ENCODE assay signal across 27 mouse cellular contexts in genomic region chr17:8254268-8254667, GRCm38 (mm10). TPM values are rescaled to one million over a fixed set of nuclear protein-coding genes. Genes with fewer than 3 reads are reported as not detected.
"Had no signal": no experiment of that assay in that cellular context is flagged by ENCODE, and none has a peak within 500 bp of the region (broad histone marks: within the 10 kb centered on the region; RNA-seq: fewer than 3 reads in every experiment).

No protein-coding gene starts in this region.

- H3K36me3 ChIP-seq: heart, embryonic 10.5 days; heart, embryonic 12.5 days; hindbrain, embryonic 10.5 days; hindbrain, embryonic 12.5 days; limb, embryonic 10.5 days; limb, embryonic 12.5 days; liver, embryonic 13.5 days; liver, embryonic 15.5 days had no signal

- H3K9ac ChIP-seq: heart, embryonic 12.5 days; hindbrain, embryonic 12.5 days; hindbrain, embryonic 14.5 days; limb, embryonic 12.5 days; liver, embryonic 13.5 days; liver, embryonic 15.5 days had no signal

- H3K27ac ChIP-seq: gastrocnemius, adult 2 months; heart, embryonic 10.5 days; hindbrain, embryonic 10.5 days; hindbrain, embryonic 12.5 days; hindbrain, embryonic 14.5 days; layer of hippocampus, adult 2 months; left cerebral cortex, adult 2 months; limb, embryonic 10.5 days; limb, embryonic 12.5 days; liver, embryonic 13.5 days; liver, embryonic 15.5 days had no signal

- ATAC-seq: hindbrain, embryonic 16.5 days; intestine, embryonic 16.5 days had no signal

- H3K4me3 ChIP-seq: gastrocnemius, adult 2 months; heart, embryonic 10.5 days; heart, embryonic 12.5 days; hindbrain, embryonic 10.5 days; hindbrain, embryonic 12.5 days; layer of hippocampus, adult 2 months; left cerebral cortex, adult 2 months; limb, embryonic 10.5 days; limb, embryonic 12.5 days; liver, embryonic 13.5 days; liver, embryonic 15.5 days had no signal

- H3K4me1 ChIP-seq: heart, embryonic 10.5 days; heart, embryonic 12.5 days; hindbrain, embryonic 10.5 days; hindbrain, embryonic 12.5 days; limb, embryonic 10.5 days; limb, embryonic 12.5 days; liver, embryonic 13.5 days; liver, embryonic 15.5 days had no signal

- H3K9me3 ChIP-seq: heart, embryonic 10.5 days; heart, embryonic 12.5 days; hindbrain, embryonic 10.5 days; hindbrain, embryonic 12.5 days; limb, embryonic 10.5 days; limb, embryonic 12.5 days; liver, embryonic 13.5 days; liver, embryonic 15.5 days had no signal

- H3K4me2 ChIP-seq: heart, embryonic 12.5 days; hindbrain, embryonic 12.5 days; hindbrain, embryonic 14.5 days; limb, embryonic 12.5 days; liver, embryonic 11.5 days; liver, embryonic 13.5 days; liver, embryonic 15.5 days had no signal

- H3K27me3 ChIP-seq: hindbrain, embryonic 12.5 days; liver, embryonic 15.5 days had no signal

- DNase-seq: gastrocnemius, adult 2 months; gastrocnemius, postnatal 10 days; gastrocnemius, postnatal 25 days; heart, adult 18-20 months; heart, postnatal 10 days; heart, postnatal 4 days; kidney, adult 8-10 months; kidney, postnatal 14 days; kidney, postnatal 4 days; liver; liver, embryonic 13.5 days had no signal

RNA-seq across cellular contexts. Expression of gene Ccr6, which starts 18.4 kb away (rescaled TPM):
- polyA plus RNA-seq: heart, embryonic 10.5 days; heart, embryonic 12.5 days; heart, embryonic 14.5 days; hindbrain, embryonic 10.5 days; hindbrain, embryonic 12.5 days; hindbrain, embryonic 14.5 days; hindbrain, embryonic 16.5 days; kidney, embryonic 14.5 days; limb, embryonic 10.5 days; limb, embryonic 12.5 days; limb, embryonic 14.5 days; liver, embryonic 11.5 days; liver, embryonic 15.5 days had no signal
